Mouse (Mus musculus): ENCODE results near the gene Rhox3c. TPM values are rescaled to one million over a fixed set of nuclear protein-coding genes. Genes with fewer than 3 reads are reported as not detected.
"Not testable (repeated sequence)": the region's sequence is repeated elsewhere in the genome, so short reads cannot be mapped to it uniquely, and the experiment has no call there.

Gene Rhox3c
- polyA plus RNA-seq (2016; fragmentation: Nextera tagmentation; extraction: Ambion mirVana): not detected in 2 replicates

GRCm38 (mm10) chrX:37458285-37458684, at the start of gene Rhox3c:
Gene Rhox3c, plus strand, starts transcription at chrX:37458585.
- WGBS: 89% methylated on average over 3 of the region's 4 CpGs
- ATAC-seq (ENCODE audit: insufficient number of reproducible peaks, insufficient read depth, low FRiP score, low TSS enrichment): not testable (repeated sequence)

GRCm38 (mm10) chrX:37411767-37412166, 46.6 kb upstream of the Rhox3c start, which contains the start of gene Rhox2b:
Gene Rhox2b, plus strand, starts transcription at chrX:37412067.
- H3K27me3 ChIP-seq; ATAC-seq (ENCODE audit: insufficient number of reproducible peaks, insufficient read depth, low FRiP score, low TSS enrichment); H3K36me3 ChIP-seq; H3K4me3 ChIP-seq; H3K9me3 ChIP-seq; H3K27ac ChIP-seq; H3K4me1 ChIP-seq; H3K4me2 ChIP-seq (replicated peaks); H3K9ac ChIP-seq: not testable (repeated sequence)
- WGBS: no CpG with 5 or more reads among the region's 9 CpGs

More at GRCm38 (mm10) chrX:37458285-37458684, at the start of gene Rhox3c:
- not testable (repeated sequence) for H3K9me3 ChIP-seq; H3K9ac ChIP-seq; H3K4me2 ChIP-seq (replicated peaks); H3K36me3 ChIP-seq; H3K4me3 ChIP-seq; H3K27me3 ChIP-seq; H3K27ac ChIP-seq; H3K4me1 ChIP-seq

GRCm38 (mm10) chrX:37432194-37432593, 26.2 kb upstream of the Rhox3c start, which contains the start of gene Rhox4b:
Gene Rhox4b, plus strand, starts transcription at chrX:37432494.
- not testable (repeated sequence) for H3K9me3 ChIP-seq; H3K4me1 ChIP-seq; H3K9ac ChIP-seq; H3K27me3 ChIP-seq; ATAC-seq (ENCODE audit: insufficient number of reproducible peaks, insufficient read depth, low FRiP score, low TSS enrichment); H3K27ac ChIP-seq; H3K4me2 ChIP-seq (replicated peaks); H3K36me3 ChIP-seq; H3K4me3 ChIP-seq
- 88% methylated on average over 14 of the region's 15 CpGs for WGBS

GRCm38 (mm10) chrX:37453380-37453779, 5.0 kb upstream of the Rhox3c start, which contains the start of gene Rhox2c:
Gene Rhox2c, plus strand, starts transcription at chrX:37453680.
- not testable (repeated sequence) for H3K27ac ChIP-seq; H3K4me1 ChIP-seq; H3K4me2 ChIP-seq (replicated peaks); H3K9me3 ChIP-seq; H3K4me3 ChIP-seq; H3K36me3 ChIP-seq; ATAC-seq (ENCODE audit: insufficient number of reproducible peaks, insufficient read depth, low FRiP score, low TSS enrichment); H3K9ac ChIP-seq; H3K27me3 ChIP-seq
- 96% methylated on average over 7 of the region's 10 CpGs for WGBS

GRCm38 (mm10) chrX:37480037-37480436, 21.7 kb downstream of the Rhox3c start, which contains the start of gene Rhox4c:
Gene Rhox4c, plus strand, starts transcription at chrX:37480337.
- H3K4me2 ChIP-seq (replicated peaks): not testable (repeated sequence)

GRCm38 (mm10) chrX:37514059-37514458, 55.7 kb downstream of the Rhox3c start, which contains the start of gene Rhox4d:
Gene Rhox4d, plus strand, starts transcription at chrX:37514359.
- not testable (repeated sequence) for H3K4me3 ChIP-seq; H3K9me3 ChIP-seq; H3K4me1 ChIP-seq; H3K27me3 ChIP-seq; ATAC-seq (ENCODE audit: insufficient number of reproducible peaks, insufficient read depth, low FRiP score, low TSS enrichment); H3K36me3 ChIP-seq; H3K9ac ChIP-seq; H3K4me2 ChIP-seq (replicated peaks); H3K27ac ChIP-seq
- WGBS: 93% methylated on average over 17 of the region's 18 CpGs

More at GRCm38 (mm10) chrX:37480037-37480436, 21.7 kb downstream of the Rhox3c start, which contains the start of gene Rhox4c:
- not testable (repeated sequence) for H3K9ac ChIP-seq; H3K36me3 ChIP-seq; H3K27ac ChIP-seq; H3K27me3 ChIP-seq; H3K4me3 ChIP-seq; H3K9me3 ChIP-seq; H3K4me1 ChIP-seq; ATAC-seq (ENCODE audit: insufficient number of reproducible peaks, insufficient read depth, low FRiP score, low TSS enrichment)
- 91% methylated on average over 14 of the region's 14 CpGs for WGBS

Other genes with a start within 250 kb of the Rhox3c start
- gene Gm9, start 247.5 kb upstream of the Rhox3c start, polyA plus RNA-seq (2016; fragmentation: Nextera tagmentation; extraction: Ambion mirVana): not detected in 2 replicates
- gene Rhox1, start 236.3 kb upstream of the Rhox3c start, polyA plus RNA-seq (2016; fragmentation: Nextera tagmentation; extraction: Ambion mirVana): not detected in 2 replicates
- 0.38 TPM in 1 of 2 replicates, not detected in the other for gene Rhox2a, start 213.6 kb upstream of the Rhox3c start, polyA plus RNA-seq (2016; fragmentation: Nextera tagmentation; extraction: Ambion mirVana)
- not detected in 2 replicates for gene Rhox3a, start 208.7 kb upstream of the Rhox3c start, polyA plus RNA-seq (2016; fragmentation: Nextera tagmentation; extraction: Ambion mirVana)
- gene Rhox4a, start 193.2 kb upstream of the Rhox3c start, polyA plus RNA-seq (2016; fragmentation: Nextera tagmentation; extraction: Ambion mirVana): not detected in 2 replicates
- not detected in 2 replicates for gene Rhox3a2, start 78.6 kb upstream of the Rhox3c start, polyA plus RNA-seq (2016; fragmentation: Nextera tagmentation; extraction: Ambion mirVana)
- 1.5 and 2.3 TPM in 2 replicates for gene Rhox4a2, start 67.7 kb upstream of the Rhox3c start, polyA plus RNA-seq (2016; fragmentation: Nextera tagmentation; extraction: Ambion mirVana)
- gene Rhox2b, start 46.5 kb upstream of the Rhox3c start, polyA plus RNA-seq (2016; fragmentation: Nextera tagmentation; extraction: Ambion mirVana): not detected in 2 replicates
- gene Rhox4b, start 26.1 kb upstream of the Rhox3c start, polyA plus RNA-seq (2016; fragmentation: Nextera tagmentation; extraction: Ambion mirVana): 0.34 and 1.0 TPM in 2 replicates
- gene Rhox2c, start 4.9 kb upstream of the Rhox3c start, polyA plus RNA-seq (2016; fragmentation: Nextera tagmentation; extraction: Ambion mirVana): 0.88 and 1.0 TPM in 2 replicates
- gene Rhox4c, start 21.8 kb downstream of the Rhox3c start, polyA plus RNA-seq (2016; fragmentation: Nextera tagmentation; extraction: Ambion mirVana): not detected in 2 replicates
- not detected in 2 replicates for gene Rhox2d, start 34.8 kb downstream of the Rhox3c start, polyA plus RNA-seq (2016; fragmentation: Nextera tagmentation; extraction: Ambion mirVana)
- not detected in 2 replicates for gene Rhox4d, start 55.8 kb downstream of the Rhox3c start, polyA plus RNA-seq (2016; fragmentation: Nextera tagmentation; extraction: Ambion mirVana)
- gene Rhox2e, start 71.9 kb downstream of the Rhox3c start, polyA plus RNA-seq (2016; fragmentation: Nextera tagmentation; extraction: Ambion mirVana): not detected in 2 replicates
- gene Rhox3e, start 83.4 kb downstream of the Rhox3c start, polyA plus RNA-seq (2016; fragmentation: Nextera tagmentation; extraction: Ambion mirVana): not detected in 2 replicates
- not detected in 2 replicates for gene Rhox4e, start 98.8 kb downstream of the Rhox3c start, polyA plus RNA-seq (2016; fragmentation: Nextera tagmentation; extraction: Ambion mirVana)
- gene Rhox2f, start 112.8 kb downstream of the Rhox3c start, polyA plus RNA-seq (2016; fragmentation: Nextera tagmentation; extraction: Ambion mirVana): 0.55 TPM in 1 of 2 replicates, not detected in the other
- not detected in 2 replicates for gene Rhox3f, start 122.4 kb downstream of the Rhox3c start, polyA plus RNA-seq (2016; fragmentation: Nextera tagmentation; extraction: Ambion mirVana)
- gene Rhox4f, start 149.1 kb downstream of the Rhox3c start, polyA plus RNA-seq (2016; fragmentation: Nextera tagmentation; extraction: Ambion mirVana): not detected in 2 replicates
- not detected in 2 replicates for gene Rhox3g, start 170.0 kb downstream of the Rhox3c start, polyA plus RNA-seq (2016; fragmentation: Nextera tagmentation; extraction: Ambion mirVana)
- not detected in 2 replicates for gene Rhox2g, start 184.9 kb downstream of the Rhox3c start, polyA plus RNA-seq (2016; fragmentation: Nextera tagmentation; extraction: Ambion mirVana)
- gene Rhox4g, start 192.7 kb downstream of the Rhox3c start, polyA plus RNA-seq (2016; fragmentation: Nextera tagmentation; extraction: Ambion mirVana): not detected in 2 replicates
- not detected in 2 replicates for gene Rhox3h, start 210.2 kb downstream of the Rhox3c start, polyA plus RNA-seq (2016; fragmentation: Nextera tagmentation; extraction: Ambion mirVana)
- gene Rhox2h, start 214.7 kb downstream of the Rhox3c start, polyA plus RNA-seq (2016; fragmentation: Nextera tagmentation; extraction: Ambion mirVana): not detected in 2 replicates

Data from embryonic facial prominence, embryonic 12.5 days (tissue).